Mouse (Mus musculus): Measurements from ENCODE around the gene Foxa3. TPM values are rescaled to one million over a fixed set of nuclear protein-coding genes. Genes with fewer than 3 reads are reported as not detected.
"Not testable (repeated sequence)": the region's sequence is repeated elsewhere in the genome, so short reads cannot be mapped to it uniquely, and the experiment has no call there.

The Foxa3 gene
- polyA plus RNA-seq (2014; fragmentation: Nextera tagmentation; extraction: Ambion mirVana), result 0.56 and 1.6 TPM in 2 replicates

DNA sequence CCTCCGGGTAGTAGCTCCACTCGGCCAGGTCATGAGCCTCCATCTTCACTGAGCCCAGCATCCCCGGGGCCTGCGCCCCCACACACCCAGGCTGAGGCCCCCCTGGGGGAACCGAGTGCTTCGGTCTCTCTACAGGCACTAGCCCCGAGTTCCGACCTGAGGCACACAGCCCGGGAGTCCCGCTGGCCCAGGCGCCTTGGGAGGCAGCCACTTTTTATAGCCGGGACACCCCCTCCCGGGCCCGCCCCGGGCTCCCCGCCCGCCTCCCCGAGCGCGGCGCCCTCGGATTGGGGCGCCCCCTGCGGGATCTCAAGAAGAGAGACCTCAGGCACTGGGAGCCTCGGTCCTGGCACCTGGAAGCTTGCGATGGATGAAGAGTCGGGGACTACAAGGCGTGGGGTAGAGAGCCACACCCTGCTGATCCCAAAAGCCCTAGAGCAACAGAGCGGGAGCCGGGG, at the start of gene Foxa3:
TSS of gene Foxa3 (minus strand) at position 182 of the 458 bp plus-strand sequence.
- WGBS, result 8% methylated on average over 18 of the region's 30 CpGs
- no peak for DNase-seq (ENCODE audit: low spot score)

DNA sequence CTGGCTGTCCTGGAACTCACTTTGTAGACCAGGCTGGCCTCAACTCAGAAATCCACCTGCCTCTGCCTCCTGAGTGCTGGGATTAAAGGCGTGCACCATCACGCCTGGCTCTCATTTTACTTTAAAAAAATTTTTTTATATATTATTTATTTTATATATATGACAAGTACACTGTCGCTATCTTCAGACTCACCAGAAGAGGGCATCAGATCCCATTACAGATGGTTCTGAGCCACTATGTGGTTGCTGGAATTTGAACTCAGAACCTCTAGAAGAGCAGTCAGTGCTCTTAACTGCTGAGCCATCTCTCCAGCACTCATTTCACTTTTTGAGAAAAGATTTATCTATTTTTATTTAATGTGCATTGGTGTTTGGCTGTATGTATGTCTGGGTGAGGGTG, 47.7 kb upstream of the Foxa3 start:
- H3K4me2 ChIP-seq (ENCODE audit: low read depth, low read length); DNase-seq (ENCODE audit: low spot score); ATAC-seq (ENCODE audit: low read depth); H3K4me3 ChIP-seq (ENCODE audit: low read depth, low read length); H3K9me3 ChIP-seq (ENCODE audit: control insufficient read depth, low read length); H3K4me1 ChIP-seq (ENCODE audit: control insufficient read depth, insufficient read depth, low read length); H3K27ac ChIP-seq (replicated peaks; ENCODE audit: low read depth, low read length); H3K36me3 ChIP-seq (ENCODE audit: control insufficient read depth, insufficient read depth, low read length); H3K9ac ChIP-seq (ENCODE audit: low read depth, low read length): not testable (repeated sequence)
- peaks cover 15% of the 10 kb centered on the region for H3K27me3 ChIP-seq (replicated peaks; ENCODE audit: control insufficient read depth, insufficient read depth, low read length)
- WGBS, result 56% methylated on average over 3 of the region's 3 CpGs

More for the DNA sequence above, at the start of gene Foxa3:
- Histone ChIP-seq H3K36me3 (ENCODE audit: control insufficient read depth, insufficient read depth, low read length) (no peaks in the 10 kb centered on the region), H3K27ac (replicated peaks; ENCODE audit: low read depth, low read length) (no peak within 1 kb of the TSS), H3K4me1 (ENCODE audit: control insufficient read depth, insufficient read depth, low read length) (peaks cover 11% of the 10 kb centered on the region; the same call in 1 of the 2 replicates), H3K9ac (ENCODE audit: low read depth, low read length) (peak within 1 kb of the TSS; percentile 95), H3K27me3 (replicated peaks; ENCODE audit: control insufficient read depth, insufficient read depth, low read length) (peaks cover 38% of the 10 kb centered on the region), H3K9me3 (ENCODE audit: control insufficient read depth, low read length) (no peaks in the 10 kb centered on the region), H3K4me2 (ENCODE audit: low read depth, low read length) (peak within 1 kb of the TSS; percentile 75), H3K4me3 (ENCODE audit: low read depth, low read length) (peak within 1 kb of the TSS; percentile 90)
- ATAC-seq (ENCODE audit: low read depth), result no peak

DNA sequence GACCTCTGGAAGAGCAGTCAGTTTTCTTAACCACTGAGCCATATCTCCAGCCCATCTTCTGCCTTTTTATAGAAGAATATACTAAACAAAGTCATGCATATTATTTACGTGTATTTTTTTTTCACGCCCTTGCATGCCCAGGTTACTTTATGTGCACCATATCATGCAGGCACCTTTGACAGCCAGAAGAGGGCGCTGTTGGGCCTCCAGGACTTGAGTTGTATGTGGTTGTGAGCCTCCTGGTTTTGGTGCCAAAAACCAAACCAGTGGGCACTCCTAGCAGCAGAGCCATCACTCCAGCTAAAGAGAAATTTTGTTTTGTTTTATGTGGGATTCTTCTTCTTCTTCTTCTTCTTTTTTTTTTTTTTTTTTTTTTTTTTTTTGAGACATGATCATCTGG, 46.2 kb upstream of the Foxa3 start:
- Histone ChIP-seq H3K9me3 (ENCODE audit: control insufficient read depth, low read length) (0 out of 2 replicates have a peak, but pooled peaks cover 4% of the 10 kb centered on the region), H3K4me1 (ENCODE audit: control insufficient read depth, insufficient read depth, low read length) (no peaks in the 10 kb centered on the region), H3K36me3 (ENCODE audit: control insufficient read depth, insufficient read depth, low read length) (no peaks in the 10 kb centered on the region), H3K27ac (replicated peaks; ENCODE audit: low read depth, low read length) (no peak overlapping the region), H3K9ac (ENCODE audit: low read depth, low read length) (no peak overlapping the region), H3K4me3 (ENCODE audit: low read depth, low read length) (no peak overlapping the region), H3K27me3 (replicated peaks; ENCODE audit: control insufficient read depth, insufficient read depth, low read length) (peaks cover 29% of the 10 kb centered on the region), H3K4me2 (ENCODE audit: low read depth, low read length) (no peak overlapping the region)
- DNase-seq (ENCODE audit: low spot score) (no peak), ATAC-seq (ENCODE audit: low read depth) (no peak)
- 49% methylated on average over 3 of the region's 3 CpGs for WGBS

DNA sequence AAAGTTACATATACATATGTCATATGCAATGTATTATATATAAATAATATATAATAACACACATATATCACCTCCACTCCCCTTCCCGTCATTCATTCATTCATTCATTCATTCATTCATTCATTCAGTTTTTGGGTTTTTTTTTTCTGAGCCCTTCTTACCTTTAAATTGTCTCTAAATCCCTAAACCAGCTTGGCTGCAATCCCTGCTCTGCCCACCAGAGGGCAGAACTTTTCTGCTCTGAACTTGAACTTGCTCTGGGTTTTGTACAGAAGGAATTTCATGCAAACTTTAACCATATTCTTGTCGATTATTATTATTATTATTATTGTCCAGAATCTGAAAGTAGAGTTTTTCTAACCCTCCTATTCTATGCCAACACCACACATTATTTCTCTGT, 45.4 kb upstream of the Foxa3 start:
- H3K4me3 ChIP-seq (ENCODE audit: low read depth, low read length), result no peak overlapping the region
- ATAC-seq (ENCODE audit: low read depth) (no peak), DNase-seq (ENCODE audit: low spot score) (peak; percentile 63)
- no peak overlapping the region for H3K27ac ChIP-seq (replicated peaks; ENCODE audit: low read depth, low read length)
- no peak overlapping the region for H3K4me2 ChIP-seq (ENCODE audit: low read depth, low read length)
- H3K9me3 ChIP-seq (ENCODE audit: control insufficient read depth, low read length), result 0 out of 2 replicates have a peak, but pooled peaks cover 4% of the 10 kb centered on the region
- 7% methylated on average over 2 of the region's 2 CpGs for WGBS
- H3K36me3 ChIP-seq (ENCODE audit: control insufficient read depth, insufficient read depth, low read length), result no peaks in the 10 kb centered on the region
- no peak overlapping the region for H3K9ac ChIP-seq (ENCODE audit: low read depth, low read length)
- H3K27me3 ChIP-seq (replicated peaks; ENCODE audit: control insufficient read depth, insufficient read depth, low read length), result peaks cover 29% of the 10 kb centered on the region
- no peaks in the 10 kb centered on the region for H3K4me1 ChIP-seq (ENCODE audit: control insufficient read depth, insufficient read depth, low read length)

DNA sequence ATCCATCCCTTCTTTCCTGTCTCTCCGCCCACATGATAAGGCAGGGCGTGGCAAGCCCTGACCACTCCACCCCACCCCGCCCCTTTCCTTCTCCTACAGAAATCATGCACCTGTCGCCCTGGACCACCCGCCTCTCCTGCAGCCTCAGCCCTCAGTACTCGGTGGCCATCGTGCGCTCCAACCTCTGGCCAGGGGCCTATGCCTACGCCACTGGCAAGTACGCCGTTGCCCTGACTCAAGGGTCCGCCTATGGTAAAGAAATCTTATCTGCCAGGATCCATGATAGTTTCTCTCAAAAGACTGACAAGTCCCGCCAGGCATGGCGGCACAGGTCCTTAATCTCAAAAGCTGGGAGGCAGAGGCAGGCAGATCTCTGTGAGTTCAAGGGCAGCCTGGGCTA, 44.6 kb upstream of the Foxa3 start:
- no peak for ATAC-seq (ENCODE audit: low read depth)
- H3K27ac ChIP-seq (replicated peaks; ENCODE audit: low read depth, low read length), result no peak overlapping the region
- no peak overlapping the region for H3K4me3 ChIP-seq (ENCODE audit: low read depth, low read length)
- peaks cover 29% of the 10 kb centered on the region for H3K27me3 ChIP-seq (replicated peaks; ENCODE audit: control insufficient read depth, insufficient read depth, low read length)
- WGBS, result 71% methylated on average over 12 of the region's 14 CpGs
- H3K4me2 ChIP-seq (ENCODE audit: low read depth, low read length), result no peak overlapping the region
- H3K36me3 ChIP-seq (ENCODE audit: control insufficient read depth, insufficient read depth, low read length), result no peaks in the 10 kb centered on the region
- no peak overlapping the region for H3K9ac ChIP-seq (ENCODE audit: low read depth, low read length)
- no peak for DNase-seq (ENCODE audit: low spot score)
- 0 out of 2 replicates have a peak, but pooled peaks cover 4% of the 10 kb centered on the region for H3K9me3 ChIP-seq (ENCODE audit: control insufficient read depth, low read length)
- no peaks in the 10 kb centered on the region for H3K4me1 ChIP-seq (ENCODE audit: control insufficient read depth, insufficient read depth, low read length)

DNA sequence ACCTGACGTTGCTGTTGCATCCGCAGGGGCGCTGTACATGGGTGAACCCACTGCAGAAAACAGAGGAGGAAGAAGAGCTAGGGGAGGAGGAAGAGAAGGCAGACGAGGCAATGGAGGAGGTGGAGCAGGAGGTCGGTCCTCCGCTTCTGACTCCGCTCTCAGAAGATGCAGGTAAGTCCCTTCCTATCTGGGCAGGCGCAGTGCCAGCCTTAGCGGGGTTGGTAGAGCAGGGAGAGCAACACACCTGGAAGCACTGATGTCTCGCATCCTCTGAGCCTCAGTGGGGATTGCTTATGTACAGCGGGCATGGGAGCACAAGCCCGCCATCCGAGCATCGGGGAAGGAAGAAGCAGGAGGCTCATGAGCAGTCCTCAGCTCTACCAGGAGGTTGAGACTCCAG, 43.7 kb upstream of the Foxa3 start:
- peaks cover 29% of the 10 kb centered on the region for H3K27me3 ChIP-seq (replicated peaks; ENCODE audit: control insufficient read depth, insufficient read depth, low read length)
- H3K9ac ChIP-seq (ENCODE audit: low read depth, low read length), result no peak overlapping the region
- DNase-seq (ENCODE audit: low spot score) (no peak), ATAC-seq (ENCODE audit: low read depth) (no peak)
- 49% methylated on average over 14 of the region's 14 CpGs for WGBS
- no peak overlapping the region for H3K4me2 ChIP-seq (ENCODE audit: low read depth, low read length)
- no peaks in the 10 kb centered on the region for H3K4me1 ChIP-seq (ENCODE audit: control insufficient read depth, insufficient read depth, low read length)
- no peaks in the 10 kb centered on the region for H3K36me3 ChIP-seq (ENCODE audit: control insufficient read depth, insufficient read depth, low read length)
- H3K27ac ChIP-seq (replicated peaks; ENCODE audit: low read depth, low read length), result no peak overlapping the region
- no peak overlapping the region for H3K4me3 ChIP-seq (ENCODE audit: low read depth, low read length)
- 0 out of 2 replicates have a peak, but pooled peaks cover 4% of the 10 kb centered on the region for H3K9me3 ChIP-seq (ENCODE audit: control insufficient read depth, low read length)

DNA sequence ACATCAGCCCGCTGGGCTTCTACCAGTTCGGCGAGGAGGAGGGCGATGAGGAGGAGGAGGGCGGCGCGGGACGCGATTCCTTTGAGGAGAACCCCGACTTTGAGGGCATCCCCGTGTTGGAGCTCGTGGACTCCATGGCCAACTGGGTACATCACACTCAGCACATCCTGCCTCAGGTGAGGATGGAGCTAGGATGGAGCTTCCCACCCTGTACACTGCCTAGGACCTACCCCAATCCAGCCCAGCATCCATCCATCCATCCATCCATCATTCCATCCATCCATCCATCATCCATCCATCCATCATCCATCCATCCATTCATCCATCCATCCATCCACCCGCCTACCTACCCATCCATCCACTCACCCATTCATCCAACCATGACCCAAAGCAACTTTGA, 42.6 kb upstream of the Foxa3 start:
- Histone ChIP-seq H3K9ac (ENCODE audit: low read depth, low read length) (no peak overlapping the region), H3K36me3 (ENCODE audit: control insufficient read depth, insufficient read depth, low read length) (no peaks in the 10 kb centered on the region), H3K9me3 (ENCODE audit: control insufficient read depth, low read length) (0 out of 2 replicates have a peak, but pooled peaks cover 4% of the 10 kb centered on the region), H3K4me1 (ENCODE audit: control insufficient read depth, insufficient read depth, low read length) (no peaks in the 10 kb centered on the region), H3K27ac (replicated peaks; ENCODE audit: low read depth, low read length) (no peak overlapping the region), H3K4me3 (ENCODE audit: low read depth, low read length) (peak overlapping the region; percentile 19), H3K27me3 (replicated peaks; ENCODE audit: control insufficient read depth, insufficient read depth, low read length) (peaks cover 29% of the 10 kb centered on the region), H3K4me2 (ENCODE audit: low read depth, low read length) (peak overlapping the region; percentile 29)
- DNase-seq (ENCODE audit: low spot score) (no peak), ATAC-seq (ENCODE audit: low read depth) (no peak)
- 53% methylated on average over 12 of the region's 13 CpGs for WGBS

DNA sequence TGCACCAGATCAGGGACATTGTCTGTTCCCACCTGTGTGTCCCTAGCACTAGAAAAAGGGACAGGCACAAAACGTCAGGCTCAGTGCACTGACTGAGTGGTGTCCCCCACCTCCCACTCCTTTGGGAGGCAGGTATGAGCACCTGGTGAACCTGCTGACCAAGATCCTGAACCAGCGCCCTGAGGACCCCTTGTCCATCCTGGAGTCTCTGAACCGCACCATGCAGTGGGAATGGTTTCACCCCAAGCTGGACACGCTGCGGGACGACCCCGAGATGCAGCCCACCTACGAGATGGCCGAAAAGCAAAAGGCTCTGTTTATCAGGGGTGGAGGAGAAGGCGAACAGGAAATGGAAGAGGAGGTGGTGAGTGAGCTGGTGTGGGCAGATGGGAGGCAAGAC, 34.1 kb upstream of the Foxa3 start:
- H3K9me3 ChIP-seq (ENCODE audit: control insufficient read depth, low read length), result no peaks in the 10 kb centered on the region
- DNase-seq (ENCODE audit: low spot score), result no peak
- no peaks in the 10 kb centered on the region for H3K4me1 ChIP-seq (ENCODE audit: control insufficient read depth, insufficient read depth, low read length)
- ATAC-seq (ENCODE audit: low read depth), result no peak
- H3K27ac ChIP-seq (replicated peaks; ENCODE audit: low read depth, low read length), result no peak overlapping the region
- H3K27me3 ChIP-seq (replicated peaks; ENCODE audit: control insufficient read depth, insufficient read depth, low read length), result no peaks in the 10 kb centered on the region
- no peak overlapping the region for H3K4me3 ChIP-seq (ENCODE audit: low read depth, low read length)
- 87% methylated on average over 10 of the region's 10 CpGs for WGBS
- H3K9ac ChIP-seq (ENCODE audit: low read depth, low read length), result no peak overlapping the region
- no peak overlapping the region for H3K4me2 ChIP-seq (ENCODE audit: low read depth, low read length)
- H3K36me3 ChIP-seq (ENCODE audit: control insufficient read depth, insufficient read depth, low read length), result peaks cover 16% of the 10 kb centered on the region

DNA sequence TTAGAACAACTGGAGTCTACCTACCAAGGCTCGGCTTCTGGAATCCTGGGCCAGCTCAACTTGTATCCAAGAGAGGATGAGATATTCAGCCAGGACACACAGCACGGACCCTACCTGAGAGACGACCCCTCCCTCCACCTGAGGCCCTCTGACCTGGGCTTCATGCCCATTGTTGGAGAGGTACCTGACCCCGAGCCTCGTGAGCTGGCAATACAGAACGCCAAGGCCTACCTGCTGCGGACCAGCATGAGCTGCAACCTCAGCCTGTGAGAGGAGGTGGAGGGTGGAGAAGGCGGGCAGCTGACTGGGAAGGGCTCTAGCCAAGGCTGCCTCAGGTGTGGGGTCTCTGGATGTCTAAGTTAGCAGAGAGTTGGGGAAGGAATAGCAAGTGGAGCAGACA, 31.8 kb upstream of the Foxa3 start:
- H3K27ac ChIP-seq (replicated peaks; ENCODE audit: low read depth, low read length), result no peak overlapping the region
- 96% methylated on average over 8 of the region's 8 CpGs for WGBS
- no peaks in the 10 kb centered on the region for H3K27me3 ChIP-seq (replicated peaks; ENCODE audit: control insufficient read depth, insufficient read depth, low read length)
- H3K4me2 ChIP-seq (ENCODE audit: low read depth, low read length), result no peak overlapping the region
- H3K9me3 ChIP-seq (ENCODE audit: control insufficient read depth, low read length), result no peaks in the 10 kb centered on the region
- no peak for ATAC-seq (ENCODE audit: low read depth)
- peaks cover 39% of the 10 kb centered on the region for H3K36me3 ChIP-seq (ENCODE audit: control insufficient read depth, insufficient read depth, low read length)
- H3K4me3 ChIP-seq (ENCODE audit: low read depth, low read length), result no peak overlapping the region
- no peaks in the 10 kb centered on the region for H3K4me1 ChIP-seq (ENCODE audit: control insufficient read depth, insufficient read depth, low read length)
- H3K9ac ChIP-seq (ENCODE audit: low read depth, low read length), result no peak overlapping the region
- DNase-seq (ENCODE audit: low spot score), result no peak

Measured in embryonic facial prominence, embryonic 14.5 days (tissue).